Mouse (Mus musculus) left cerebral cortex, adult 9 months (tissue): Measurements from ENCODE around the gene Gm4924.
A peak's percentile ranks its signal among the peaks of the same experiment; 100 is the strongest.

Experiments used
- DNase-seq, 2 experiments: peaks; one replicate each; pipeline ENCODE4 v3.0.0; 2022; ENCODE audit warnings: low spot score in 2 of 2

Gene Gm4924

DNA sequence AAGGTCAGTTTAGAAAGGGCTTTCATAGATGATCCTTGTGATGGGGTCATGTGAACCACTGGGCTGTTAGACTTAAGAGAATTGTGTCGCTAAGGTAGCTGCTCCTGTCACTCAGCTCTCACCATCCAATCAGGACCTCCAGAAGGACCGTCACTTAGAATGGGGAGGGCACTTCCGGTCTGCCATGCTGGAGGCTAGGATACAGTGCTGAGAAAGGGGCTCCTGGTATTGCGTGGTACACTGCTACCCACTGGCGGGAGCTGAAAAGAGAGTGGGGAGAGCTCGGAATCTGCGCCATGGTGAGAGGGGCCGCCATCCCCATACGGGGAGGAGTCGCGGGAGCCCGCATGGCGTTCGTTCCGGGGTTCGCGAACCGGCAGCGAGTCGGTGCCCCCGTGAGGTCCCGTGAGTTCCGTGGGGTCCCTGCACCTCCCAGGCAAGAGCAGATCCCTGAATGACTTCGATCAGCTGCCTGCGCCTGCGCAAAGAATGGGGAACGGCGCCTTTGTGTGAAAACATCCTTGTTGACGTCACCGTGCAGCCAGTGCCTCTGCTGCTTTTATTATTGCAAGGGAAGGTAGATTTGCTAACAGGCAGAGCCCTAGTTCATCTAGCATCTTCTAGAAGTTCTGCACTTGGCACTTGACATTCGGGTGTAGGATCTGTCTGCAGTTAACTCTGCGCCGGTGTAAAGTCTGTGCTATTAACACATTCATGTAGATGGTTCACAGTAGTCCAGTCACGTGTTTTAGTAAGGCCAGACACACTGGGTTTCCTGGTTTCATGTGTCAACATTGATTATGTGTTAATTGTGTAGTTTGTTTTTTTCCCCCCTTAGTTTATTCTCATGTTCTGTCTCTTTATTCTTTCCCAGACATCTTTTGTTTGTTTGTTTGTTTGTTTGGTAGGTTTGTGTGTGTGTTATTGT, at the start of gene Gm4924:
Gene Gm4924 (plus strand): TSS at position 173 of the 928 bp plus-strand sequence.
- DNase-seq, result peak; percentile 80 to 90

DNA sequence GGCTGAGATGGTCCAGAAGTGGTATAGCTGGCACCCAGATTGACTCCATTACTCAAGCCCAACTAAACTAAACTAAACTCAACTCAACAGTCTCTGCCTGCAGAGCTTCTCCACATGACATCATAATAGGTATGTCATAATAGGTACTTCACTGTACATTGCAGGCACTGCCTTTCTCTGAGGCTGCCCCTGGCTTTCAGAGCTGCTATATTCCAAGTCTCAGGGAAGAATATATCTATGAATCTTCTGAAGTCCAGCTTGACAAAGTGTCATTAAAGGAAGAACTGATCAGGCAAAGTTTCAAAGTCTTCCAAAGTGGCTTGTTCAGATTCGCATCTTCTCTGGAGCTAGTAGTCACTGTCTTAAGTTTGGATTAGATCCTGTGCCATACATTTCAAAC, 37.6 kb upstream of the Gm4924 start, which contains the start of gene 4932415D10Rik:
Gene 4932415D10Rik (minus strand): TSS at position 101 of the 400 bp plus-strand sequence.
- DNase-seq, result no peak

DNA sequence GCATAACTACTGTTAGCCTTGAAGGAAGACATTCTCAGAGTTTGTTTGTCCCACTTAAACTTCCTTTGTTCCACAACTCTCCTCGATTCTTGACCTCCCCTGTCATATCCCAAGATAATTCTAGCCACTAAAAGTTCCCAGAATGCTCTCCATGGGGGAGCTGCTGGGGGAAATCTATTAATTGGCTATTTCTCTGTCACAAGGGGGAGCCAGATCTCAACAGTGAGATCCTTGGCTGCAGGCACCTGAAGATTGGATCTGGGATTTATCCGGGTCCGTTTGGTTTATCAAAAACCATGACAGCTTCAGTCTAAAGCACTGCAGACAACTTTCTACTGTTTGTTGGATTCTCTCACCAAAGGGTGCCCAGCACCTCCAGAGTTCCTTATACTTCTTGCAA, 33.9 kb upstream of the Gm4924 start:
- no peak for DNase-seq

DNA sequence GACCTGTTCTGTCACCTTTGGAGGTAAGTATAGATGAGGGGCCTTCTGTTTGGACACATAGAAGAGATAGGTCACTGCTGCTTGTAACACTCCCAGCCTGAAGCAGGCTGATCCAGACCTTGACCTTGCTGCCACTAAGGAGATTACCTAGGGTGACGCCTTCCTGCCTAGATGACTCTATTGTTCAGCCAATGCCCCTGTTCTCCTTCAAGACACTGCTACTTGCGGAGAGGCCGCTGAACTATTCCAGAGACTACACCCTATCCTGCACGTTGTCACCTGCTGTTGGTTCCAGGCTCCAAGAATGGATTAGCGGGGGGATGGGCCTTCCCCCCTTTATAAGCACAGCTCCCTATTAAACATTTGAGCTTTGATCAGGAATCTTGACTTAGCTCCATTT, 24.2 kb upstream of the Gm4924 start:
- no peak for DNase-seq

DNA sequence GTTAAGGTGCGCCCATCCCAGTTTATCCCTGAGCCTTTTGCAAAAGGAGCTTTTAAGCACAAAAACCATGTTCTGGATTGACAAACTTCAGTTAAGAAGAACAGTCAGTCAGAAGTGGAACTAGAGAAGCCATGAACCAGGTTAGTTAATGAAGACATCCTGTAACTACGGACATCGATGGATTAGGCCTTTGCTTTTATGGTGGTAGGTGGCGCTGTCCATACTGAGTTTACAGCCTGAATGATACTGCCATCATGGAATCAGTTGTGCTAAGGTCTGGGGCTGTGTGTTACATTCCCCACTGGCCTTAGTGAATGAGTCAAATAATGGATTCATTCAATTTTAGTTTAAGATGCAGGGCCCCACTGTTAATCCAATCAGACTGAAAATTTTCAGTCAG, 1.3 kb downstream of the Gm4924 start:
- no peak for DNase-seq

DNA sequence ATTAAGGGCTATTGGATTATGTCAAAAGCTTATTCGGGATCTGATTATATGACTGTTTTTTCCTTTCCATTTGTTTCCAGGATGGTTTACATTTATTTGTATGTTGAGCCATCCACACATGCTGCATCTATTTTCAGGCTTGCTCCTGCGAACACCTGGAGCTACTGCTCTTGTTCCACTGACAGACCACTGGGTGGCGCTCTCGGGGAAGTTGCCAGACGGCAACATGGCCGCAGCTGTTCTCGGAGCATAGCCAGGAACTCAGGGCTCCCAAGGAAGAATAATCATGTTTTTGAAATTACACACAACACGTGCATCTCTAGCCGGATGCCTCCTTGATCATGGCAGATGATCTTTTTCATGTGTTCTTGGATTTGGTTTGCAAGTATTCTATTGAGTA, 7.9 kb downstream of the Gm4924 start:
- DNase-seq, result no peak

DNA sequence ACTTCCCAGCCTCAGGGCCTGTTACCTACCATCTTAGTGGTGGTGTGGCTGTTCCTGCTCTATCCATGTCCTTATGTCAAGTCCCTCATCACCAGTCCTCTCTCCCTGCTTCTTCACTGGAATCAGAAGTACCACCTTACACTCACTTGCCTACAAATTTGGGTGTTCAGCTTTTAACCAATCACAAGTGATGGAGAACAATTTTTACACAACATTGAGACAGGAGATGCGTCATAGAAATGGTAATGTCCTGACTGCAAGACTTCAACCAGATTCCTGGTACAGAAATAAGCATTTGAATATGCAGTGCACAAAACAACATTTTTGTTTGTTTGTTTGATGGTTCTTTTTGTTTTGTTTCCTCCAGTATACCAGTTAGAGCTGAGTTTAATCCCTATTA, 28.9 kb downstream of the Gm4924 start:
- DNase-seq, result no peak

DNA sequence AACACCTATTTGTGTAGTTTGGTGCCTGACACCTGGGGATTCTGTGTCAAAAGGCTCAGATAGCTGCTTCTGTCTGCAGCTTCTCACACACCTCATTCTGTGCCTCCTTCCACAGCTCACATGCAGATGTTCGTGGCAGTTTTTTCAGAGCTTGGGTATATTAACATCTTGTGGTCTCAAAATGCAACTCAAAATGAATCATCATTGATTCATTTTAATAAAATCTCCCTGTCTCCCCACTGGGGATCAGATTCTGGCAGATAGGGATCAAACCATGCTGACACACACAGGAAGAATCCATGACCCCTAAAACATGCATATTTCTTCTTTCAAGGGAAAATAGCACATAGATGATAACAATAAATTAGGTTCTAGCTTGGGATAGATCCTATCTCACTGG, 55.5 kb downstream of the Gm4924 start:
- DNase-seq, result no peak

DNA sequence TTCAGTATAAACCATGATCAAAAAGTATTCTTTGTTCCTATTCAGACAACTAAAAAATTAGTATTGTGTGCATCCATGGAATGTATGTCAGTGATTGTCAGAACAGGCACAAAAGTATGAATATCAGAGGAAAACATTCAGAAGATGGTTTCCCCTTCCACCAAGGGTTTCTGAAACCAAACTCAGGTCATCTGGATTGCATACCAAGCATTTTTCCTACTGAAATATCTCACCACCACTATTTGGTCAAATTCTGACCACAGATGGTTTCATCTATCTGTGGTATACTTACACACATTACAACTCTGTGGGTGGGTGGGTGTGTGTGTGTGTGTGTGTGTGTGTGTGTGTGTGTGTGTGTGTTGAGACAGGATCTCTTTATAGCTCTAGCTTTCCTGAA, 69.6 kb downstream of the Gm4924 start:
- DNase-seq, result no peak
